In genomic region chr4:110286371-110286781, GRCm38 (mm10) we compare ENCODE assay signal across 8 mouse cellular contexts.
A peak's percentile ranks its signal among the peaks of the same experiment; 100 is the strongest.
DNase-seq lines count a peak whose midpoint lies in the region; ATAC-seq lines count a peak whose summit lies in the region.

No protein-coding gene starts in this region.

- H3K4me1 ChIP-seq in heart, embryonic 12.5 days (replicated peaks): peaks cover 20% of the 10 kb centered on the region; the same call in 1 of the 2 replicates
- H3K4me1 ChIP-seq in neural tube, embryonic 15.5 days: 0 out of 2 replicates have a peak, but pooled peaks cover 4% of the 10 kb centered on the region

- 49% methylated on average over 9 of the region's 9 CpGs for WGBS in heart, embryonic 12.5 days
- 2% methylated on average over 9 of the region's 9 CpGs for WGBS in neural tube, embryonic 15.5 days

- H3K27me3 ChIP-seq in heart, embryonic 12.5 days (replicated peaks): no peaks in the 10 kb centered on the region
- no peaks in the 10 kb centered on the region for H3K27me3 ChIP-seq in neural tube, embryonic 15.5 days (replicated peaks)

- no peaks in the 10 kb centered on the region for H3K36me3 ChIP-seq in heart, embryonic 12.5 days
- no peaks in the 10 kb centered on the region for H3K36me3 ChIP-seq in neural tube, embryonic 15.5 days

- H3K9ac ChIP-seq in heart, embryonic 12.5 days: no peak overlapping the region
- H3K9ac ChIP-seq in neural tube, embryonic 15.5 days (replicated peaks): peak overlapping the region; percentile 70

- no peak overlapping the region for H3K27ac ChIP-seq in heart, embryonic 12.5 days (ENCODE audit: poor library complexity, severe bottlenecking)
- peak overlapping the region; percentile 92 for H3K27ac ChIP-seq in neural tube, embryonic 15.5 days (replicated peaks)

- DNase-seq in heart, adult 9 months (ENCODE audit: low spot score in 2 of 2): no peak
- DNase-seq in cerebellum, postnatal 10 days: peak; percentile 61 to 73
- peak; percentile 23 to 37 for DNase-seq in frontal cortex, postnatal 10 days (ENCODE audit: low spot score in 2 of 2)
- peak; percentile 34 to 43 for DNase-seq in left cerebral cortex, adult 8-10 months (ENCODE audit: low spot score in 2 of 2)
- no peak for DNase-seq in adrenal gland, postnatal 25 days
- DNase-seq in B cell, adult 2 months: no peak

- H3K4me2 ChIP-seq in heart, embryonic 12.5 days: peak overlapping the region; percentile 54
- H3K4me2 ChIP-seq in neural tube, embryonic 15.5 days: peak overlapping the region; percentile 54

- ATAC-seq in heart, embryonic 12.5 days (ENCODE audit: insufficient number of reproducible peaks, low FRiP score): no peak
- ATAC-seq in neural tube, embryonic 15.5 days (ENCODE audit: low FRiP score): peak; percentile 65

- H3K9me3 ChIP-seq in heart, embryonic 12.5 days (replicated peaks): no peaks in the 10 kb centered on the region
- no peaks in the 10 kb centered on the region for H3K9me3 ChIP-seq in neural tube, embryonic 15.5 days (replicated peaks)

- peak overlapping the region; percentile 25 for H3K4me3 ChIP-seq in heart, embryonic 12.5 days
- peak overlapping the region; percentile 53 for H3K4me3 ChIP-seq in neural tube, embryonic 15.5 days (replicated peaks)

Comparison
In these comparisons a context has a peak if more than half of its experiments do, and no peak if none do; other contexts are left out.
1. DNase-seq: peak in cerebellum, postnatal 10 days (2 of 2), frontal cortex, postnatal 10 days (2 of 2) and left cerebral cortex, adult 8-10 months (2 of 2); none in heart, adult 9 months (0 of 2), adrenal gland, postnatal 25 days (single experiment) and B cell, adult 2 months (0 of 2).